Mouse (Mus musculus) lung, embryonic 15.5 days (tissue): Measurements from ENCODE around the gene Yipf1. TPM values are rescaled to one million over a fixed set of nuclear protein-coding genes. Genes with fewer than 3 reads are reported as not detected.

Experiments used
- ATAC-seq: fragments of 200-750 bp; cut with Nextera tagmentation; 2 replicates; pipeline ENCODE4 v1.8.0; 2017; ENCODE audit warnings: moderate number of reproducible peaks, borderline replicate concordance; ENCODE audit not compliant: low FRiP score, low TSS enrichment; ENCODE audit errors: extremely low read depth
- H3K27ac ChIP-seq: fragments of 300-500 bp; sonication (generic); 2 replicates; pipeline ENCODE4 v1.5.1; 2015; ENCODE audit warnings: moderate library complexity, mild to moderate bottlenecking, inconsistent platforms
- H3K27me3 ChIP-seq: fragments of 300-500 bp; sonication (generic); 2 replicates; pipeline ENCODE4 v1.6.1; 2015; ENCODE audit warnings: inconsistent platforms
- H3K36me3 ChIP-seq: fragments of 300-500 bp; sonication (generic); 2 replicates; pipeline ENCODE4 v1.6.1; 2015; ENCODE audit warnings: inconsistent platforms
- H3K4me1 ChIP-seq: fragments of 300-500 bp; sonication (generic); 2 replicates; pipeline ENCODE4 v1.6.1; 2015; ENCODE audit warnings: inconsistent platforms
- H3K4me2 ChIP-seq: fragments of 300-500 bp; sonication (generic); 2 replicates; pipeline ENCODE4 v1.6.1; 2015; ENCODE audit warnings: inconsistent platforms, mild to moderate bottlenecking, moderate library complexity
- H3K4me3 ChIP-seq: fragments of 300-500 bp; sonication (generic); 2 replicates; pipeline ENCODE4 v1.5.1; 2015; ENCODE audit warnings: mild to moderate bottlenecking, inconsistent platforms
- H3K9ac ChIP-seq: fragments of 300-500 bp; sonication (generic); 2 replicates; pipeline ENCODE4 v1.6.1; 2015; ENCODE audit warnings: inconsistent platforms
- H3K9me3 ChIP-seq: fragments of 300-500 bp; sonication (generic); 2 replicates; pipeline ENCODE4 v1.6.1; 2016; ENCODE audit warnings: inconsistent platforms
- WGBS: fragments of 180-500 bp; shearing (Covaris S2); methylation state at CpG from one replicate; pipeline ENCODE4 v1.1.7; 2015; 5-methylcytosine and 5-hydroxymethylcytosine counted together
- polyA plus RNA-seq: library from polyadenylated mRNA; unstranded; fragments of >200 nt; fragmentation: Nextera tagmentation; extraction: Ambion mirVana; gene quantifications from 2 replicates; pipeline ENCODE4 v1.2.1, GENCODE M21; 2015

Yipf1 gene
- polyA plus RNA-seq, 1 experiment from 2014 or later: 55.3 TPM

- no peak overlapping the region for H3K4me2 ChIP-seq
- WGBS: 76% methylated on average over 7 of the region's 7 CpGs
- H3K4me1 ChIP-seq: no peaks in the 10 kb centered on the region
- H3K36me3 ChIP-seq: peaks cover 66% of the 10 kb centered on the region
- H3K9me3 ChIP-seq: no peaks in the 10 kb centered on the region
- H3K4me3 ChIP-seq: no peak overlapping the region
- no peak for ATAC-seq
- no peak overlapping the region for H3K9ac ChIP-seq
- no peak overlapping the region for H3K27ac ChIP-seq
- no peaks in the 10 kb centered on the region for H3K27me3 ChIP-seq
Observed at GRCm38 (mm10) chr4:107380871-107381270, 66.7 kb downstream of the Yipf1 start.

GRCm38 (mm10) chr4:107387038-107387437 is 72.9 kb downstream of the Yipf1 start:
- Histone ChIP-seq H3K4me1 (no peaks in the 10 kb centered on the region), H3K27ac (no peak overlapping the region), H3K4me3 (no peak overlapping the region), H3K4me2 (no peak overlapping the region), H3K36me3 (peaks cover 78% of the 10 kb centered on the region), H3K27me3 (no peaks in the 10 kb centered on the region), H3K9ac (no peak overlapping the region), H3K9me3 (no peaks in the 10 kb centered on the region)
- no peak for ATAC-seq
- WGBS: 89% methylated on average over 4 of the region's 4 CpGs

DNA sequence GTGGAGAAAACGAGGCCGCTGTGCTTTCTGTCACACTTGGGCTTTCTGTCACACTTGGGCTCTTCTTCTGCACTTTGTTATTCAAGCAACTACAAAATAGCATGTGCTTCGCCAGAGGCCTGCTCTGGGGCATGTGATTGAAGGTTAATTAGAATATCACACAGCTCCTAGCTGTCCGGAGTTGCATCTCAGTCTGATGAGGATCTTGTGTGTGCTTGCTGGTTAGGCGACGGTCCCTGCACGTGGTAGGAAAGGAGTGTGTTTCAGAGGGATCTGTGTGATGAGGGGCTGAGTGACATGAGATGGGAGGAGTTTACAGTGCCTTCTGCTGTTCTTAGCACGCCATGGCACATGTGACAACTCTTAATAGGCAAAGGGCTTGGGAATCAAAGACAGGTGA is 73.3 kb downstream of the Yipf1 start:
- Histone ChIP-seq H3K4me3 (no peak overlapping the region), H3K4me2 (no peak overlapping the region), H3K9ac (no peak overlapping the region), H3K4me1 (no peaks in the 10 kb centered on the region), H3K27ac (no peak overlapping the region), H3K27me3 (no peaks in the 10 kb centered on the region), H3K36me3 (peaks cover 80% of the 10 kb centered on the region), H3K9me3 (no peaks in the 10 kb centered on the region)
- no peak for ATAC-seq
- 94% methylated on average over 8 of the region's 8 CpGs for WGBS

GRCm38 (mm10) chr4:107388291-107388690 is 74.1 kb downstream of the Yipf1 start:
- no peak for ATAC-seq

DNA sequence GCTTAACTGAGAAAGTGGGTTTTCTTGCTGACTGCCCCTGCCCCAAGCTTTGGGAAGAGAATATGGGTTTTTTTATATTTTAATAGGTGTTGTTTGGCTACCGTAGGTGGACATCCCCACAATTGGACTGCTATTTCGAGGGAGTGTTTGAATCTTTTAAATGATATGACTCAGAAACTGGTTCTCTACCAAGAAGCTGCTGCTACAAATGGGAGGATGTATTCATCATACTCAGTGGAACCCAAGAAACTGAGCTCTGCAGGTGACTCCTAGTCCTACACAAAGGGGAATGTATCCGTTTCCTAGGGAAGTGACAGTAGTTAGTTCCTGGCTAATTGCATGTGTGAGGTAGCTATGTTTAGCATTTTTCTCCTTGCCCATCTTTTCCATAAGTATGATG is 75.2 kb downstream of the Yipf1 start:
- Histone ChIP-seq H3K27me3 (no peaks in the 10 kb centered on the region), H3K9me3 (no peaks in the 10 kb centered on the region), H3K4me2 (no peak overlapping the region), H3K27ac (no peak overlapping the region), H3K9ac (no peak overlapping the region), H3K36me3 (peaks cover 85% of the 10 kb centered on the region), H3K4me1 (no peaks in the 10 kb centered on the region), H3K4me3 (no peak overlapping the region)
- 92% methylated on average over 3 of the region's 3 CpGs for WGBS
- ATAC-seq: no peak

More at GRCm38 (mm10) chr4:107388291-107388690, 74.1 kb downstream of the Yipf1 start:
- H3K27ac ChIP-seq: no peak overlapping the region
- H3K4me2 ChIP-seq: no peak overlapping the region
- no peak overlapping the region for H3K4me3 ChIP-seq
- H3K36me3 ChIP-seq: peaks cover 80% of the 10 kb centered on the region
- no peaks in the 10 kb centered on the region for H3K4me1 ChIP-seq
- H3K27me3 ChIP-seq: no peaks in the 10 kb centered on the region
- no peaks in the 10 kb centered on the region for H3K9me3 ChIP-seq
- no peak overlapping the region for H3K9ac ChIP-seq
- 85% methylated on average over 2 of the region's 2 CpGs for WGBS

GRCm38 (mm10) chr4:107393771-107394170 is 79.6 kb downstream of the Yipf1 start:
- Histone ChIP-seq H3K4me3 (no peak overlapping the region), H3K36me3 (peaks cover 71% of the 10 kb centered on the region), H3K4me1 (no peaks in the 10 kb centered on the region), H3K9me3 (no peaks in the 10 kb centered on the region), H3K9ac (no peak overlapping the region), H3K27ac (no peak overlapping the region), H3K27me3 (no peaks in the 10 kb centered on the region), H3K4me2 (no peak overlapping the region)
- WGBS: 91% methylated on average over 2 of the region's 2 CpGs
- no peak for ATAC-seq

Other genes starting within 250 kb of the Yipf1 start
- gene Mrpl37, start 247.5 kb upstream of the Yipf1 start, polyA plus RNA-seq: 90.5 and 94.8 TPM in 2 replicates
- gene Cyb5rl, start 247.4 kb upstream of the Yipf1 start, polyA plus RNA-seq: 5.9 and 6.1 TPM in 2 replicates
- gene Cdcp2, start 217.5 kb upstream of the Yipf1 start, polyA plus RNA-seq: not detected in 2 replicates
- gene Tmem59, start 136.0 kb upstream of the Yipf1 start, polyA plus RNA-seq: 421 and 454 TPM in 2 replicates
- gene Tceanc2, start 135.2 kb upstream of the Yipf1 start, polyA plus RNA-seq: 24.0 and 34.3 TPM in 2 replicates
- 0.15 TPM in 1 of 2 replicates, not detected in the other for gene Ldlrad1, start 105.2 kb upstream of the Yipf1 start, polyA plus RNA-seq
- 71.7 and 72.6 TPM in 2 replicates for gene Lrrc42, start 60.8 kb upstream of the Yipf1 start, polyA plus RNA-seq
- 35.2 and 38.7 TPM in 2 replicates for gene Hspb11, start 60.8 kb upstream of the Yipf1 start, polyA plus RNA-seq
- gene Dio1, start 7.2 kb upstream of the Yipf1 start, polyA plus RNA-seq: 0.18 and 0.25 TPM in 2 replicates
- gene Ndc1, start 53.4 kb downstream of the Yipf1 start, polyA plus RNA-seq: 37.6 TPM in 2 replicates
- 1.7 and 2.0 TPM in 2 replicates for gene Glis1, start 120.2 kb downstream of the Yipf1 start, polyA plus RNA-seq